Mouse (Mus musculus) cortical plate, adult 2 months (tissue): ENCODE measurements around the gene Ccr2.

Source experiments
- CTCF ChIP-seq: fragments of 200-500 bp; IDR thresholded peaks from 2 replicates; pipeline ENCODE4 v1.5.1; 2011; ENCODE audit warnings: mild to moderate bottlenecking, control low read depth, low read length; ENCODE audit not compliant: insufficient read depth; ENCODE audit errors: extremely low read depth
- POLR2A ChIP-seq: fragments of 200-500 bp; IDR thresholded peaks from 2 replicates; pipeline ENCODE4 v1.6.1; 2011; ENCODE audit warnings: mild to moderate bottlenecking, low read length, control low read depth; ENCODE audit not compliant: insufficient read depth; ENCODE audit errors: extremely low read depth

DNA sequence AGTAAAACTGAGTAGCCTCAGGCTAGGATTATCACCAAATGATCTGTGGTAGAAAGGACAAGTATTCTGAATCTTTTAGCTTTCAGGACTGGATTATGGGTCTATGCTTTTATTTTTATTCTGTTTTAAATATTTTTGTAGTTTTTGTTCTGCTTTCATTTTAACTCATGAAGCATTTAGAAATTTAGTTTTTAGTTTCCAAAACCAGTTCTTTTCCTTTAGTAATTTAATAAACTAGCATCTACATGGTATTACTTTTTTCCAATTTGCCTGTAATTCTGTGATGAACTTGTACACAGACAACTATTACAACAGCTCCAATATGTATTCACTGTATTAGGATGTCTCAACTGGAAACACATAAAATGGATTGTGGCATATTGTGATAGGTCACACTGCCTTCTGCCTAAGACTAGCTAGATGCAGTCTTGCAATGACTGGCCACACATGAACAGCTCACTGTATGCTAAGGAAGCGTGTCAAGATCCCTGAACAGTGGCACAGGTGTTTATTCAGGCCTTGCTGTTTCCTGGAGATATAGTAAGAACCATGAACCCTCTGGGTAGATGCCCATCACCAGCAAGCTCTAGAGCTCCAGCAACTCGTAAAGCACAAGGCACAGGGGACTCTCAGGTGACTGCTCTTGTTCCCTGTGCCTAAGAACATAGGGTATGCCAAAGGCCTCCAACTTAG is 41.9 kb upstream of the Ccr2 start:
- no peak for TF ChIP-seq POLR2A
- TF ChIP-seq CTCF: no peak
